Mouse (Mus musculus): ENCODE measurements around the gene Igsf9b. TPM values are rescaled to one million over a fixed set of nuclear protein-coding genes. Genes with fewer than 3 reads are reported as not detected.

Igsf9b gene
- total RNA-seq, 4 experiments from 2014 or later: 3.7 to 4.9 (median 4.4) TPM

DNA sequence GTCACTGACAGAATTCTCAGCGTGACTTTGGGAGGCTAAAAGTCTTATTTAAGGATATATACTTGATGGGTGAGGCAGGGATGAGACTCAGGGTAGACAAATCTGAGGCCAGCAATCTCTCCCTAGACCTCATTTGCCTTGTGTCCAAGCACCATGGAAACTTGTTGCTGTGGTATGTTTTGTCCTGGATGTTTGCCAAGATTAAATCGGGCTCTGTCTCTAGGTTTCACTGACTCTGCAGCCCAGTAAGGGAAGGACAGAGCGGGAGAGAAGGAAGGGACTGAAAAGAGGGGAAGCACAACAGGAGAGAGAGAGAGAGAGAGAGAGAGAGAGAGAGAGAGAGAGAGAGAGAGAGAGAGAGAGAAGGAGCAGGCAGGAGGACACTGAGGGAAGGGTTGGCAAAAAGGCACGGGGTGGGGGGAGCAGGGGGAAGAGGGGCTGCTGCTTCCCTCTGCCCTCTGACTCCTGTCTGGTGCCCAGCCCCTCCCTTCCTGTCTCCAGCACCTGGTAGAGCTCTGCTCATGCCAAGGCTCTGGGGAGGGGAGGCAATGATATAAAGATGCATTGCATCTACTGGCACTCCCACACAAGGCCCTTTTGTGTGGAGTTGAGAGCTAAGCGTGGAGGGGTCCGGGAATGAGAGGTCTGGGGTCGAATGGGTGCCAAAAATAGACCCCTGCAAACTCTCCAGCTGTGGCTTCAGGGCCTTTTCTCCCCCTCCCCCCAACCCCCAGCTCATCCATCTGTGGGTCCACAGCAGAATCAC, 9.3 kb upstream of the Igsf9b start:
- no peak for DNase-seq (ENCODE audit: low spot score)

DNA sequence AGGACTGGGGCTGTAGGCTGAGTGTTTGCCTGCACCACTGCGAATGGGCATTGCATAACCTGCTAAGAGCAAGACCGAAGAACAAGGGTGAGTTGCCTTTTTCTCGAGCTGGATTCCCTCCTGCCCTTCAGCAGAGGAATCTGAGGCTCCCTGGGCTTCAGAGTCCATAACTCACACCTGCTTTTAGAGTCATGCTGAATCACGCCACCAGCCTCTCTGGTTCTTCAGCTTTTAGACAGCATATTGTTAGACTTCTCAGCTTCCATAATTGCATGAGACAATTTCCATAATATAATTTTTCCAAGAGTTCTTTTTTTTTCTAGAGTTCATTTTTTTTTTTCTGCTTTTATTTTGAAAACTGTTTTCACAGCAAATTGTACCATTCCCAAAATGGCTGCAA, 4.6 kb upstream of the Igsf9b start:
- no peak for DNase-seq (ENCODE audit: low spot score)

DNA sequence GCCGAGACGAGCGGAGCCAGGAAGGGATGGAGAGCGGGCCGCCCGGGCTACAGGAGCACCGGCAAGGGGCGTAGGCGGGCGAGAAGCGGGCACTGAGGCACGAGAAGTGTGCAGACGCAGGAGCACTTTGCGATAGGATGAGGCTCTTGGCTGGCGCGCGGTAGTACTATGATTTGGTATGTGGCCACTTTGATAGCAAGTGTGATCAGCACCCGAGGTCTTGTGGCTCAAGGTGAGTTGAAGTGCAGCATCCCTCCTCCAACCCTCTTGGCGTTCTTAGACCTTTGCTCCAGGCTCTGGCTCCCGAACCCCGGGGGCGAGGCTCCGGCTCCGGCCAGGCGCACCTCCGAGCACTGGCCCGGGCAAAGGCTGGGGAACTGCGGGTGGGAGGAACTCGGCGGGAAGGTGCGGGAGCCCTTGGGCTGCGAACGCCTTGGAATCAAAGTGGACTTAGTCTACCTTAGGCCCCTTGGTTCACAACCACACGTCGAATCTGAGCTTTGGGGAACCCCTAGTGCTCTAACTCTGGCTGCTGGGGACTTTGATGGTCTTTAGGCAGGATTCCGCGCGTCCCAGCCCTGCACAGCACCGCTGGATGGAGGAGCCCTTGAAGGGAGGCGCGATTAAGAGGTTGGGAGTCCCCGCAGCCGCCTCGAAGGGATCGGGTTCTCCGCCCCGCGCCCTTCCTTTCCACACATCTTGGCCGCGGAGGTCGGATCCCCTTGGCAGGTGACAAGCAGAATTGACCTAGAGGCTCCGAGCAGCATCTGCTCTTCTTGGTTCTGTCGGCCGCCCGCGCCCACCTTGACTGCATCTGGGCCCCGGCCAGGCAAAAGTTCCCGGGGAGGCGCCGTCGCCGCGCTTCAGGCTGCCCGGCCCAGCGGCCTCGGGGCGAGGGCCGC, 533 bp downstream of the Igsf9b start:
- no peak for DNase-seq (ENCODE audit: low spot score)

DNA sequence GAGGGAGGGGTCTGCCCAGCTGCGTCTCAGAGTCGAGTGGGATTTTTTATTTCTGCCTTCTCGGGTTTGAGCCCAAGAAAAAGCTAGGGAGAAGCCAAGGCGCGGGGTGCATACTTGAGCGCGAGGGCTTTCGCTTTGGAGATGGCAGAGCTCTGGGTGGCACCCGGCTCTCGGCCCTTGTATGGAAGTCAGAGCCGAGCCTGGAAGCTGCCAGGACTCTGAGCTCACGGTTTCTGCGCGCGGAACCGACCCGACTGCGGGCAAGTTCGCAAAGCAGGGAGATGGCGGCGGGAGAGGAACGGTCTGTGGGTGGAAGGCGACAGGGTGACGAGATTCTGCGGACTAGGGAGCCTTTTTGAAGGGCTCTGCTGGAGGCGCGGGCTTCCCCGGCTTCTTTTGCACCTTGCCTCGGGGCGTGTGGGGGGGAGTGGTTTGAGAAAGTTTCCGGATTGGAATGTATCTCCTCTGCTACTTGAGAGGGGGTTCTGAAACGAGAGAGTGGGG, 1.2 kb downstream of the Igsf9b start:
- DNase-seq (ENCODE audit: low spot score): peak; percentile 15

DNA sequence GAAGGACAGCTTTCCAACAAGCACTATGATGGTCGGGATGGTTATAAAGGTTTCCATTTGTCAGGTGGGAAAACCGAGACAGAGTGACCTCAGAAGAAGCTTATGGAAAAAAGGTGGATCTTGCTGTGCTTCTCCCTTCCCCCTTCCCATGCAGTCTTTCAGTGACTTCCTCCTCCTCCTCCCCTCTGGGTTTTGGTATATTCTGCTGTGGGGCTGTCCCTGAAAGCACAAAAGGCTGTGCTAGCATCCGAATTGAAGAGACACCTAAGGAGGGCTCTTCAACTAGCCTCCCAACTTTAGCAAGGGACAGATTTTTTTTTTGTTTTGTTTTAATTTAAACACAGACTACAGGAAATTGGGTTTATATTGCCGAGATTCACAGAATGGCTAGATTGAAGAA, 1.7 kb downstream of the Igsf9b start:
- DNase-seq (ENCODE audit: low spot score): no peak

DNA sequence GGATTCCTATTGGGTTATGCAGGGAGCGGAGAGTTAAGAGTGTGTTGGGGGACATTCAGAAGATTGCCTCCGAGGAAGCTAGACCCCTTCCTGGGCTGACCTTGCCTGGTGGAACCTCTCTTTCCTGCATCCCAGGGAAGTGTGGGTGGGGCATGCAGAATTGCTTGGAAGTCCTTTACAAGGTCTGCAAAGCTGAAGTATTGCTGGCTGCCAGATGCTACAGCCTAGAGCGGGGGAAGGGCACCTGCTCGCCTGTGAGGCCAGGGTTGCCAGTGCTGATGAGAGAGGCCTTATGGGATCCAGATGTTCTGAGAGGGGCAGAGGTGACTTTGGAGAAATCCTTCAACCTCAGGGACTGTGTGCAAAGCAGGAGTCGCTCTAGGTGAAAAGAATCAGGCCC, 2.5 kb downstream of the Igsf9b start:
- DNase-seq (ENCODE audit: low spot score): no peak

DNA sequence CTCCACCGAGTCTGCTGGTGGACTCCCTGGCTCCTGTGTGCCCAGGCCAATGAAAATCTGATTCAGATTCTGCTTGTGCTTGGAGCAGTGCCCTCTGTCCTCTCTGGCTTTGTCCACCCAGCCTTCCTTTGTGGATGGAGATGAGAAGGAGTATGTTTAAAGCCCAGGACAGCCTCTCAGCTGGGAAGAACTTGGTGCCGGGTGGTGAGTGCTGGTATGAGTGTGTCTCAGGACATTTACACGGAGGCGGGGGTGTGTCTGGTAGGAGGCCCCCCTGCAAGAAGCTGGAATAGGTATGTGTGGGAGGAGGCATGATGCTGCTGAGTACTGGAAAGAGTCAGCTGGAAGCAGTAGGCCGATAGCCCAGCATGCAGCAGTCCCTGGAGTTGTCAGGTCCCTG, 3.3 kb downstream of the Igsf9b start:
- DNase-seq (ENCODE audit: low spot score): no peak

DNA sequence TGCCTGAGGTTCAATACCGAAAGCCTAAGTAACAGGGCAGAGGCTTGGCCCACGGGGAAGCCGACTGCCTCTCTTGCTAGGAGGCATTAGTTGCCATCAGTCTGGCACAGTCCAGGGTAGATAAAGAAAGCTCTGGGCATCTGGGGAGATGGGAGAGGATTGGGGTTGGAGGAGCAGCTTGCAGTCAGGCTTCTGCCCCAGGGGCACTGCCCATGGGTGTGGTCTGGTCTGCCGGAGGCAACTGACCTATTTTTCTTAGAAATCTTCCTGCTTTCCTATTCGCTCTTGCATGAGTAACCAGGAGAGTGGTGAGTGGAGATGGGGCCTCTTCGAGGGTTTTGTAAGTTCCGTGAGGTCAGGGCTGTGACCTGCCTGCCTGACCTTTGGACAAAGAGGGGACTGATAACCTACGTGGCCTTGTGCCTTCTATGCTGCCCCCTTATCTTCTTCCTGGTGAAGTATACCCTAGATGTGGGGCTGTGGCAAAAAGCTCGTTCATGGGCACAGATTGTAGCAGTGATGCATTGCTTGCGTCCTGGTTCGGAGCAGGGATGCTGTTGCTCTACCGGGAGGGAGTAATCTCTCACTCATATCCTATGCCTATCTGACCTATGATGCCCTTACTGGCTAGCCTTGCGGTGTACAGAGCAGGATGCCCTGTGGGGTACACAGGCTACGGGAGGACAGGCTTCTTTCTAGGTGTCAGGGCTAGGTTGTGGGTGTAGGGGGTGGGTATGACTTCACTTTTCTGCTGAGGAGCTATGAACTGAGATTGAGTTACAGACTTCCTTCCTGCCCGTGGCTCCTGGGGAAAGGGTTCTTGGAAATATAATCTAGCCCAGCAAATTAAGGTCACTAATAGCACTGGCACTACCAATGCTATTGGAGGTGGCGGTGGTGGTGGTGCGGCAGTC, 4.8 kb downstream of the Igsf9b start:
- DNase-seq (ENCODE audit: low spot score): no peak

DNA sequence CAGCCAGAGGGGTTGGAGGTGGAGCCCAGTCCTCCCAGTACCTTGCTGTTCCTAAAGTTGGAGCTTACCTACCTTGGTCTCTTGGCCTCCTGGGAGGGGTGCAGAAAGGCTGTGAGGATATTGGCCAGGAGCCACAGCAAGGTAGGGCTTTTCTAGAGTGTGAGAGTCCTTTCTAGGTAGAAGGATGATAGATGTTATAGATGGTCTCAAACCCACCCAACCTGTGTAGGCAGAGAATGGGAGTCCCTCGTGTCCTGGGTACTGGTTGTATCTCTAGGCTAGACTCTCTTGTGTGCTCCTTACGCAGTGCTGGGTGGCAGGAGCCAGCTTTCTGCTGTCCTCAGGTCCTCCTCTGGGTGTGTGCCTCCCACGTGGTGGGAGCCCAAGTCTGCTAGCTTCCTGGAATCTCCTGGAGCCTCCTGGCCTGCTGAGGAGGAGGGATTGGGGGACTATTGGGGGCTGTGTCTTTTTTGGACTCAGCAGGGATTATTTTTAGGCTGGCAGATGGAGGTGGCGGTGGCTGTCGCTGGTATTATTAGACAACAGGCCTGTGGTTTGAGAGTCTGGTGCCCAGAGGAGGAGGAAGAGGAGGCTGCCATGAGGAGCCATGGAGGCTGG, 5.6 kb downstream of the Igsf9b start:
- peak; percentile 17 for DNase-seq (ENCODE audit: low spot score)

DNA sequence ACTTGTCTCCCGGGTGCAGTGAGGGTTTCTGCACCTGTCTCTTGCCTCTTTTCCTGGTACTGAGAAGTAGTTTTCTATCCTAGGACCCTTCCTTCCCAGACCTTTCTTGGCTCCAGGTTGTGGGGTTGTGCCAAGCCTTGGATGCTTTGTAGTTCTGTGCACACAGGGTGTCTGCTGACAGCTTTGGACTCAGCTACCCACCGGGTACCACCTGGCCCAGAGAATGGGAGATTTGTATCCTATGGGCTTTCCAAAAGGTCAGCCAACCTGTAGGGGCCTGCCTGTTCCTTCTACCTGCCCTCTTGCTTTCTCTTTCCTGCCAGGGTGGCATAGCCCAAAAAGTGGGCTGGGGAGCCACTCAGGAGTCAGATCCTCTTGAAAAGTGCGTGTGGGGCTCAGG, 6.5 kb downstream of the Igsf9b start:
- no peak for DNase-seq (ENCODE audit: low spot score)

DNA sequence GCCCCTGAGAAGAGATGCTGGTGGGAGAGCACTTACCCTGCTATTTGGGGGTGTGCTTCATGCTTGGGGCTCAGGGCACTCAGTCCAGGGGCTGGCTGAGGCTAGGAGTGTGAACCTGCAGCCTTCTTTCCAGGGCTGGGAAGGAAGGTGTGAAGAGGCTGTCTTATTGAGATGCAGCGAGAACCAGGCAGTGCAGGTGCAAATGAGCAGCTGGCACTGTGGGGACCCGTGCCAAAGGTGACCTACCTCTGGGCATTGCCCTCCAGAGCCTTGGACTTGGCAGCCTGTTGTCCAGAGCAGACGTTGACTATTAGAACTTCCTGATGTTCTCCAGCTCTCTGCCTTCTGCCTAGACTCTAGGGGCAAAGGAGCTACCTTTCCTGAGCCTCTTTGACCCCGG, 7.6 kb downstream of the Igsf9b start:
- no peak for DNase-seq (ENCODE audit: low spot score)

DNA sequence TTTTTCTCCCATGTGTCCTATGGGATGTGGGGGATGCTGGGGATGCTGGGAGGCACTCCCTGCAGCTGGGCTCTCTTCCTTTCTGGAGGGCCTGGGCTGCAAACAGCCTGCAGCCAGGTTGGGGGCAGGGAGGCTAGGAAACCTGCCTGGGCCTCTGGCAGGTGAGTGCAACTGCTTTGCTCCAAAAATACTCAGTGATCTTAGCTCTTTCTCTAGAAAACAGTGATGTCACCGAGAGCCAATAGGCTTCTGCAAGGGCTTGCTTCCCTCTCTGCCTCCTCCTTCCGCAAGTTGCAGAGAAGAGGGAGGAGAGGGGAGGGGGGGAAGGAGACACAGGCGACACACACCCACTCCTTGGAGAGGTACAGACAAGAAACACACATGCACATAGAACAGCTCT, 8.3 kb downstream of the Igsf9b start:
- no peak for DNase-seq (ENCODE audit: low spot score)

DNA sequence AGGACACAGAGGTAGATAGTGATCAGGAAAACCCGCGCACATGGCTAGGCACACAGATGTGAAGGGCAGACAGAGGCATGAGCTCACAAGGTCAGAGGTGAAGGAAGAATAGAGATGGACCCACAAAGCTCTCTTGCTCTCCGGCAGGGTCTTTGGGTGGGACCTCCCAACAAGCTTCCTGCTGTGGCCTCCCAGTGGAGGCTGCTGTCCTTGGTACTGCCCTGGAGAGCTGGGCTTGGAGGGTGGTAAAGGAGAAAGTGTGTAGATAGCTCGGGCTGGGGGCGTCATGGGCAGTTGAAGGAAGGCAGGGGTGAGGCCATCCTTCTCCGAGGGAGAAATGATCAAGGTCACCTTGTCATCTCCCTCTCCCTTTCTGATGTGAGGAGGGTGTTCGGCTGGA, 9.0 kb downstream of the Igsf9b start:
- no peak for DNase-seq (ENCODE audit: low spot score)

DNA sequence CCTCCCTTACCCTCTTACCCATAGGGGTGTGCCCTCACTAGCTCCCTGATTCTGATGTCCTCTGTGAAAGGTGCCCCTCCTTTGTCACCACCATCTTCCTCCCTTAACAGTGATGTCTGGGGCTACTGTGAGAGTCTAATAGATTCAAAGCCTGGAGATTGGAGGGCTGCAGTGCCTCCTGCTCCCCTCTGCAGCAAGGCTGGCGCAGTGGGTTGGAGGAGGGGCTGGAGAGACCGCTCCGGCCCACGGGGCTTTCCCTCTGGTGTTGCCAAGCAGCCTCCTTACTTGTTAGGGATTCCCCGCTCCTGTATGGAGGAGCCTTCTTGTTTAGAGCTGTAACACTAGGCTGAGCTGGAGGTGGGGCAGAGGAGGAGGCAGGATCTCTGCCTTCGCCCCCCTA, 9.6 kb downstream of the Igsf9b start:
- DNase-seq (ENCODE audit: low spot score): no peak

DNA sequence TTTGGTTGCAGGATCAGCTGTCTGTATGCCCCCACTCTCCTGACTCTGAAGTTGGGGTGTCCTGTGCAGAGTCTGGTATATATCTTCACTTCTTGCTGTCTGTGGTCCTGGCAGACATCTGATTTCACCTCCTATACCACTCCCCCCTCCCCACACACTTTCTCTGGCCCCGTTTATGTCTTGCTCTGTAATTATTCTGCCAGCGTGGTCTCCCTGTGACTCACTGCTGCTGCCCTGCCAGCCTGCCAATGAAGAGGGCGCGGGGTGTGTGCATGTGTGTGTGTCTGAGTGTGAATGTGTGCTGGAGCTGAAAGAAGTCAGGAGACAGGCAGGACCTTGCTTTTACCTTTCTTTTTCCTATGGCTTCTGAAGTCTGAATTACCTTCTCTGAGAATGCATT, 11.0 kb downstream of the Igsf9b start:
- DNase-seq (ENCODE audit: low spot score): no peak

DNA sequence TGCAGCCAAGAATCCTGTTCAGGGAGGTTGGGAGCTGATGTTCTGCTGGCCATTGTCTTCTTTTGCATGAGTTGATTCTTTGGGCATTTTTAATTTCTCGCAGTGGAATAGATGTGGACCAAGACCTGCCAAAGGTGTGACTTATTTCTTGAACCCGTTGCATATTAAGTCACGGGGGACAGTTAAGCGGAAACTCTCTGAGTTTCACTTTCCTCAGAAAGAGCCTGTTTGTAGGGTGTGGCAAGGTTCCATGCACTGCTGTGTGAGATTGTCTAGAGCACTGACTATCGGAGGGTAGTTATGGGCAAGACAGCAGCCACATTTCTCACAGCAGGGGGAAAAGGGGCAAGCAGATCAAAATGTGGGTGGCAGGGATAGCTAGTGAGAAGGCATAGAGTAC, 14.4 kb downstream of the Igsf9b start:
- DNase-seq (ENCODE audit: low spot score): no peak

DNA sequence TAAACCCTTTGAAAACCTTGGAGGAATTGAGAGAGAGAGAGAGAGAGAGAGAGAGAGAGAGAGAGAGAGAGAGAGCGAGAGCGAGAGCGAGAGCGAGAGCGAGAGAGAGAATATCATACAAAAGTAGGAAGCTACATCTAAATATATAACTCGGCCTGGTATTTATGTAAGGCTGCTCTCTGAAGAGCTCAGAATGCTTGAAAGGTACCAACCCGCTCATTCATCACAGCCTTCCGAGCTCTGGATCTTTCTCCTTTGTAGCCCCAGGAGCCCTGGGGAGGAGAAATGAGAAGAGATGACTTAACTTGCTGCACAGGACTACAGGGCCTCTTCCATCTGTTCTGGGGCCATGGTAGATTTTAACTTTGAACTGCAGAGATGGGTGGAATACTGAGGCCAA, 22.3 kb downstream of the Igsf9b start:
- no peak for DNase-seq (ENCODE audit: low spot score)

DNA sequence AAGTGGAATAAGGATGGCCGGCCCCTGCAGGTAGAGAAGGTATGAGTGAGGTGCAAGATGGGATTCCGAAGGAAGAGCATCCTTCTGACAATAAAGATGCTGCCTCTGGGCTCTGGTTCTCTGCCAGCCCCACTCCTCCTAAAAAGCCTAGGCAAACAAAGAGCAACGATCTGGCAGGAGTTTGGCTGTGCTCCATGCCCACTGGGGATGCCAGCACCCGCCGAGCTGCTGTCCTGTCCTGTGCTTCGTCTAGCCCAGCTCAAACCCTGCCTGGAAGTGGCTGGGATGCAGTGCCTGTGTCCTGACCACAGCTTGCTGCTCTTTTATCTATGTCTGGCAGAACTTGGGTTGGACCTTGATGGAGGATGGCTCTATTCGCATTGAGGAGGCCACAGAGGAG, 23.3 kb downstream of the Igsf9b start:
- no peak for DNase-seq (ENCODE audit: low spot score)

DNA sequence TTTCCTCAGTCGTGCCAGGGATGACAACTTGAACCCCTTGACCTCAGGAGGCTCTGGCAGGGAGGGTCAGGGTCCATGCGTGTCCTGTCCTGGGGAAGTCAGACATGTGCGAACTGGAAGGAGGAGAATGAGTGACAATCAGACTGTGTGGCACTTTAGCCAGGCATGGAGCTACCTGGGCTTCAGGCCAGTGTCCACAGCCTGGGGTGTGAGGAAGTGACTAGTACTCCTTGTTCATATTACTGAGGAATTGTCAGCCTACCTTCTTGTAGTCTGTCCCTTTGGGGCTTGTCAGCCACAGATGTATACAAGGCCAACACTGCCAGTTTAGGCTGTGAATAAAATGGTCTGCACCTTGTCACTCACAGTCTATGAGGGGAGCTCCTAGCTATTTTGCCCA, 24.4 kb downstream of the Igsf9b start:
- DNase-seq (ENCODE audit: low spot score): no peak

DNA sequence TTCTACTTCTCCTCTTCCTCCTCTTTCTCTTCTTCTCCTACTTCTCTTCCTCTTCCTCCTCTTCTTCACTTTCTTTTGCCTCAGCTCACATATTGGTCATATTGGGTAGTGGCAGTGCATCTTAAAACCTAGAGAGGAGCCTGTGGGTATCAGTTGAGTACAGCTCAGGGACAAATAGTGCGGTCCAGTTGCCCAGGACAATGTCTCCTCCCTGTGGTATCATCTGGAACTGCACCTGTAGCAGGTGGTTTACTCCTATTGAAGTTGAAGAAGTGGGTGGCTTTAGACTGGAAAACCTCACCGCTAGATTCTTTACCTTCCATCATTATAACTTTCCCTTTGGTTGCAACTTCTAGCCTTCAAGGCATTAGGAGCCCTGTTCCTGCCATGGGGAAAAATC, 26.9 kb downstream of the Igsf9b start:
- DNase-seq (ENCODE audit: low spot score): peak; percentile 71

DNA sequence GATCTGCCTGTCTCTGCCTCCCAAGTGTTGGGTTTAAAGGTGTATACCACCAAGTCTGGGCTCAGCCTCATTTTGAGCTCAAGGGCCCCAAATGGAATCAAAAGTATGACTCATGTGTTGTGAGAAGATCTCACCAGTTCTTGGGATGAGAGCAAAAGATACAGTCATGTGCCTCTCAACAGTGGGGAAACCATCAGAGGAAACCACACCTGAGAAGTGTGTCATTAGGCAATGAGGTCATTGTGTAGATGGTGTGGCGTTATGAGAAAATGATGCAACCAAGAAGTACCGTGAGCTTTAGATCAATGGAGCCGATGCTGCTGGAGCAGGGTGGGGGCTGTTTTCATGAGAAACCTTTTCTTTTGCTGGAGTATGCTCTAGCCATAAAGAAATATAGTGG, 28.6 kb downstream of the Igsf9b start:
- DNase-seq (ENCODE audit: low spot score): no peak
